Comparison of ENCODE assay signal across 7 mouse cellular contexts in the genomic region with DNA sequence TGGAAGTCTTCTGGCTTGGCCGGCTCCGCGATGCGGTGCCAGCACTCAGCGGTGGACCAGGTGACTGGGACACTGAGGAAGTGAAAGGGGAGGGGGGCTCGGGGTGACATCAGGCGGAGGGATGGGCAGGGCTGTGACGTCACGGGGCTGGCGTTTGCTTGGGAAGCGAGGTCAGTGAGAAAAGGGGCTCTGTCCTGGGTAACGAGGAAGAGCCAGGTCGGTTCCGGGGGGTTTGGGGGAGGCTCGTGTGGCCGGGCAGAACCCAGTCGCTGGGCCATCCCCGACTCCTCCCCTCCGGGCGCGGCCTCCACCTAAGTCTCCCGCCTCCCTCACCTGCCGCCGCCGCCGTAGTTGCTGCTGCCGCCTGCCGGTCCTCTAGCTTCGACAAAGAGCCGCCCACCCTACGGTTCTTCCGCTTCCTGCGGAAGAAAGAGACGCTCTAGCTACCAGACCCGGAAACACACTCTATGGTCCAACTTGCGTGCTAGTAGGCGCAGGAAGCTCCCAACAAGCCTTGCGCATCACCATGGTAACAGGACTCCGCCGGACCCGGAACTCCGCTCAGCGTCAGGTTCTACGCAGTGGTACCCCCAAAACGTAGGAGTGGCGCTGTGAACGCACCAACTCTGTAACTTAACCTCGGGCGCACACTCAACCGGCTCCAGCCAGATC. TPM values are rescaled to one million over a fixed set of nuclear protein-coding genes. Genes with fewer than 3 reads are reported as not detected.
A peak's percentile ranks its signal among the peaks of the same experiment; 100 is the strongest.
DNase-seq lines count a peak whose midpoint lies in the region; ATAC-seq lines count a peak whose summit lies in the region.

A gene (minus strand): TSS at position 414 of the 672 bp plus-strand sequence.

- peaks cover 23% of the 10 kb centered on the region for H3K36me3 ChIP-seq in intestine, embryonic 15.5 days
- H3K36me3 ChIP-seq in midbrain, embryonic 10.5 days, result peaks cover 36% of the 10 kb centered on the region

- H3K4me3 ChIP-seq in intestine, embryonic 15.5 days (replicated peaks), result peak within 1 kb of the TSS; percentile 74
- H3K4me3 ChIP-seq in midbrain, embryonic 10.5 days, result peak within 1 kb of the TSS; percentile 84

- H3K27me3 ChIP-seq in intestine, embryonic 15.5 days (replicated peaks), result no peaks in the 10 kb centered on the region
- H3K27me3 ChIP-seq in midbrain, embryonic 10.5 days (ENCODE audit: low read depth, poor library complexity, severe bottlenecking), result no peaks in the 10 kb centered on the region

- WGBS in intestine, embryonic 15.5 days, result under 1% methylated on average over 50 of the region's 50 CpGs
- WGBS in midbrain, embryonic 10.5 days, result under 1% methylated on average over 49 of the region's 50 CpGs

- H3K4me2 ChIP-seq in intestine, embryonic 15.5 days (replicated peaks), result peak within 1 kb of the TSS; percentile 67

- H3K4me1 ChIP-seq in intestine, embryonic 15.5 days (replicated peaks), result peaks cover 9% of the 10 kb centered on the region
- H3K4me1 ChIP-seq in midbrain, embryonic 10.5 days, result peaks cover 32% of the 10 kb centered on the region

- DNase-seq in adrenal gland, adult 18-20 months (ENCODE audit: low spot score in 2 of 2), result peak; percentile 82 to 85
- DNase-seq in embryo, embryonic 11 days, result peak; percentile 98
- DNase-seq in gastrocnemius, postnatal 25 days, result peak; percentile 94
- DNase-seq in left cerebral cortex, postnatal 25 days (ENCODE audit: low spot score in 2 of 2), result peak; percentile 94 to 99
- DNase-seq in midbrain, embryonic 10.5 days (ENCODE audit: low spot score), result peak; percentile 95
- peak; percentile 85 for DNase-seq in right cerebral cortex, postnatal 4 days

- H3K27ac ChIP-seq in intestine, embryonic 15.5 days, result peak within 1 kb of the TSS; percentile 95
- H3K27ac ChIP-seq in midbrain, embryonic 10.5 days (replicated peaks), result peak within 1 kb of the TSS; percentile 97

- intact Hi-C loops in left cerebral cortex, postnatal 25 days (cut with DNase I), result loop anchor here (2.0 kb wide), 1 partner anchor 53 kb away; a partner anchor contains a TSS

- peak; percentile 89 for ATAC-seq in intestine, embryonic 15.5 days

- H3K9ac ChIP-seq in intestine, embryonic 15.5 days, result peak within 1 kb of the TSS; percentile 76

- H3K9me3 ChIP-seq in intestine, embryonic 15.5 days, result no peaks in the 10 kb centered on the region
- no peaks in the 10 kb centered on the region for H3K9me3 ChIP-seq in midbrain, embryonic 10.5 days (replicated peaks)

RNA-seq across cellular contexts. Expression of the gene that starts here (rescaled TPM):
- total RNA-seq in adrenal gland, adult 18-20 months (2021), result 10 to 100 TPM; 14.5 TPM
- 1 to 10 TPM; 4.9 to 5.1 TPM for total RNA-seq in gastrocnemius, postnatal 25 days (2021)
- polyA plus RNA-seq in intestine, embryonic 15.5 days (2015; fragmentation: Nextera tagmentation; extraction: Ambion mirVana), result 14.5 and 15.2 TPM in 2 replicates
- total RNA-seq in left cerebral cortex, postnatal 25 days (2021), result 10 to 100 TPM; 13.2 to 13.5 TPM
- polyA plus RNA-seq in midbrain, embryonic 10.5 days (2016; fragmentation: Nextera tagmentation; extraction: Ambion mirVana), result 15.4 and 19.5 TPM in 2 replicates

Comparison
In these comparisons a context has a peak if more than half of its experiments do, and no peak if none do; other contexts are left out.
1. Peak in every context shown above with its lines: DNase-seq, ATAC-seq, H3K4me3 ChIP-seq and H3K27ac ChIP-seq.